Mouse (Mus musculus): ENCODE data around the gene Gstm3. TPM values are rescaled to one million over a fixed set of nuclear protein-coding genes. Genes with fewer than 3 reads are reported as not detected.
"Not testable (repeated sequence)": the region's sequence is repeated elsewhere in the genome, so short reads cannot be mapped to it uniquely, and the experiment has no call there.

Gene Gstm3
- polyA plus RNA-seq (2015; fragmentation: Nextera tagmentation; extraction: Ambion mirVana), result 0.12 TPM in 2 replicates

DNA sequence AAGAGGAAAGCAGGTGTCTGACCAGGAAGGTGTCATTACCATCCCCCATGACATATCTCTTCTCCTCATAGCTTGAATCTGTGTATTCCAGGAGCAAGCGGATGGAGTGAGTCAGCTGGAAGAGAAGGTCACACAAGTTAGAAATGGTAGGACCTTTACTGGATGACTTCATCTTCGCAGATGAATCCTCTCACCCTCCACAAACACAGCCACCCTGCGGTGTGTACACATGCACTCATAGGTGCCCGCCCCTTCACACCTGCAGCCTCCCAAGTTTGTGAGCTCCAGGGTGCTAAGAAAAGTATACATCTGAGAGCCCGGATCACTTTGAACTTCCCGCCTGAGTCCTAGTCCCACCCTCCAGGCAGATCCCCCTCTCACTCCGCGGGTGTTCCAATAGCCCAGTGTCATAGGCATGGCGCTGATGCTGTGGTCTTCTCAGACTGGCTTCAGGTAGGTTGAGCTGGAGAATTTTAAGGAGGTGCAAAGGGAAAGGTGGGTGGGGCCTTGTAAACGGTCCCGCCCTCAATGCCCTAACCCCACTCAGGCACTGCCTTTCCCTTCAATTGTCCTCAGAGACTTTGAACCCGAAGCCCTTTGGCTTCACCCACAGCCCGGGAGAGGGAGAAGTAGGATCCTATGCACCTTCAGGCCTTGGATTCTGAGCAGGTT lies at the start of gene Gstm3:
Gene Gstm3 (minus strand): TSS at position 560 of the 672 bp plus-strand sequence.
- Histone ChIP-seq H3K4me2 (no peak within 1 kb of the TSS), H3K36me3 (no peaks in the 10 kb centered on the region), H3K27ac (replicated peaks) (no peak within 1 kb of the TSS), H3K4me3 (no peak within 1 kb of the TSS), H3K27me3 (no peaks in the 10 kb centered on the region), H3K9ac (no peak within 1 kb of the TSS), H3K9me3 (no peaks in the 10 kb centered on the region), H3K4me1 (replicated peaks) (0 out of 2 replicates have a peak, but pooled peaks cover 3% of the 10 kb centered on the region)
- 61% methylated on average over 13 of the region's 13 CpGs for WGBS
- no peak for ATAC-seq (ENCODE audit: low FRiP score, low read depth)

DNA sequence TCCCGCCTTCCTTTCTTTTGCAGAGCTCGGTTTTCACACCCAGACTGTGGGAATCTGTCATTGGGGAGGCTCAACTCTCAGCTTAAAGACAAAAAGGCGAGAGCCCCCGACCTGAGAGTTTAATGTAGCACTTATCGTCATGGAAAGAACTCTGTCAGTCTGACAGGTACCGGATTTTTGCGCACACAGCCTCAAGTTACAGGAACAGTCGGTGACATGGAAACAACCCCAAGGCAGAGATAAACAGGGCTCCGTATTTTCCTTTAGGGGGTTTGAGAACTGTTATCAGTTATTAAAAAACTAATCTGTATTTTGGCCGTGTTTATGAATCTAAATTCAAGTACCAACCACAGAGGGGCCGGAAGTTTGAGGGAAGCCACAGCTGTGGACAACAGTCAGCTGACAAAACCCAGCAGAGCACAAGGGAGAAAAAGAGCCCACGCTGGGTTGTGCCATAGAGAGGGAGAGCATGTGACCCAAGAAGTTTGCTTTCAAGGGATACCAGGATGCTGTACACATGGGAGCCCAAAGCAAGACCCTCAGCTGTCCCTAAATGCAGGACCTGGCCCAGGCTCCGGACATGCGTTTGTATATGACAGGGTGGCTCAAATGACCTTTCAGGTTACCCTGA lies 49.2 kb upstream of the Gstm3 start:
- peak overlapping the region; percentile 46 for H3K4me3 ChIP-seq
- H3K36me3 ChIP-seq, result no peaks in the 10 kb centered on the region
- H3K27me3 ChIP-seq, result no peaks in the 10 kb centered on the region
- no peak for ATAC-seq (ENCODE audit: low FRiP score, low read depth)
- 30% methylated on average over 14 of the region's 14 CpGs for WGBS
- H3K4me1 ChIP-seq (replicated peaks), result peaks cover 22% of the 10 kb centered on the region
- H3K9me3 ChIP-seq, result no peaks in the 10 kb centered on the region
- peak overlapping the region; percentile 85 for H3K27ac ChIP-seq (replicated peaks)
- H3K4me2 ChIP-seq, result peak overlapping the region; percentile 85
- peak overlapping the region; percentile 5; the same call in 1 of the 2 replicates for H3K9ac ChIP-seq

DNA sequence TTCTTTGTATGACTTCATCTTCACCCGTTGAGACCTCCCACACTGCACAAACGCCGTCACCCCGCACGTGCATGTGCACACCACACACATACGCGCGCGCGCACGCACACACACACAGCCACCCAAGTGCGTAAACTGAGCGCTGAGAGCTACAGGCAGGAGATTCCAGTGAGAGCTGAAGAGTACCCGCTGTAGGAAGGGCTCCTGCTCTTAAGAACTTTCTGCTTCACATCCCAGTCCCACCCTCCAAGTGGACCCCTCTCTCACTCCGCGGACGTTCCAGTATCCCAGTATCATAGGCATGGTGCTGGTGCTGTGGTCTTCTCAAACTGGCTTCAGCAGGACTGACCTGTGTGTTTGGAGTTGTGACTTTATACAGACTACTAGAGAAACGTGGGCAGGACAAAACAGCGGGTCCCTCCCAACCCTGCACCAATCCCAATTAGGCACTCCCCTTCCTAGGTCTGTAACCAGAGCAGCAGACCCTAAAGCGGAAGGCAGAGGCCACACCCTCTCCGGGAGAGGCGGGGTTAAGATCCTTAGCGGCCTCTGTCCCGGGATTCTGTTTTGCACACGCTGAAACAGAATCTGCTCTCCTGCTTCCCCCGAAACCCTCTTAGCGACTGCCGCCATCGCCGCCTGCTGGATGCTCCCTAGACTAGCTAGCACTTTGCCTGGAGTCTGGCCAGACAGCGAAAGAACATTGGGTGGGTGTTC lies 48.5 kb upstream of the Gstm3 start, which contains the start of gene Gstm1:
Gene Gstm1 (minus strand): TSS at position 501 of the 717 bp plus-strand sequence.
- Histone ChIP-seq H3K27ac (replicated peaks) (peak within 1 kb of the TSS; percentile 85), H3K36me3 (no peaks in the 10 kb centered on the region), H3K9me3 (no peaks in the 10 kb centered on the region), H3K4me1 (replicated peaks) (peaks cover 22% of the 10 kb centered on the region), H3K9ac (peak within 1 kb of the TSS; percentile 45), H3K4me3 (peak within 1 kb of the TSS; percentile 46), H3K27me3 (no peaks in the 10 kb centered on the region), H3K4me2 (peak within 1 kb of the TSS; percentile 85)
- under 1% methylated on average over 31 of the region's 31 CpGs for WGBS
- ATAC-seq (ENCODE audit: low FRiP score, low read depth), result peak; percentile 94

- H3K36me3 ChIP-seq; H3K9me3 ChIP-seq; H3K27me3 ChIP-seq; H3K27ac ChIP-seq (replicated peaks); ATAC-seq (ENCODE audit: low FRiP score, low read depth): not testable (repeated sequence)
- H3K4me1 ChIP-seq (replicated peaks), result peaks cover 24% of the 10 kb centered on the region
- H3K4me3 ChIP-seq, result peak overlapping the region; percentile 46
- peak overlapping the region; percentile 85 for H3K4me2 ChIP-seq
- peak overlapping the region; percentile 45; the same call in 1 of the 2 replicates for H3K9ac ChIP-seq
- 94% methylated on average over 5 of the region's 5 CpGs for WGBS
Observed at GRCm38 (mm10) chr3:108016468-108016867, 47.4 kb upstream of the Gstm3 start.

DNA sequence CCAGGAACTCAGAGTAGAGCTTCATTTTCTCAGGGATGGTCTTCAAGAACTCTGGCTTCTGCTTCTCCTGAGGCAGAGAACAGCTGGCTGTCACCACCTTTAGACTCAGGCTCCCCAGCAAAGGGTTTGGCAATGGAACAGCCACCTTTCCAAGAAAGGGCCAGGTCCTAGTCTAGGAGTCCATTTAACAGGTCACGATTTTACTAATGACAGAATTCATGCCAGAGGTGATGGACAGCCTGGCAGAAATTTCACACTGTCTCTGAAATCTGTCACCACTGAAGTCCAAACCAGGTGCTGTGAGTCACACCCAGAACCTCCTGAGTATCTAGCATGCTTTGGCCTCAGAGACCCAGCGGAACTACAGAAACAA lies 45.9 kb upstream of the Gstm3 start:
- H3K27me3 ChIP-seq, result no peaks in the 10 kb centered on the region
- H3K4me3 ChIP-seq, result no peak overlapping the region
- H3K9me3 ChIP-seq, result no peaks in the 10 kb centered on the region
- 94% methylated on average over 2 of the region's 2 CpGs for whole genome bisulfite sequencing
- ATAC-seq (ENCODE audit: low FRiP score, low read depth), result no peak
- H3K4me1 ChIP-seq (replicated peaks), result peaks cover 35% of the 10 kb centered on the region
- H3K9ac ChIP-seq, result no peak overlapping the region
- no peaks in the 10 kb centered on the region for H3K36me3 ChIP-seq
- H3K27ac ChIP-seq (replicated peaks), result no peak overlapping the region
- H3K4me2 ChIP-seq, result no peak overlapping the region

GRCm38 (mm10) chr3:108014098-108014973 lies 45.3 kb upstream of the Gstm3 start:
- whole genome bisulfite sequencing, result 93% methylated on average over 8 of the region's 8 CpGs
- Histone ChIP-seq H3K4me2 (no peak overlapping the region; the same call in 1 of the 2 replicates), H3K4me3 (no peak overlapping the region), H3K27me3 (no peaks in the 10 kb centered on the region), H3K27ac (replicated peaks) (no peak overlapping the region), H3K9ac (no peak overlapping the region), H3K36me3 (no peaks in the 10 kb centered on the region), H3K4me1 (replicated peaks) (peaks cover 35% of the 10 kb centered on the region), H3K9me3 (no peaks in the 10 kb centered on the region)
- no peak for ATAC-seq (ENCODE audit: low FRiP score, low read depth)

DNA sequence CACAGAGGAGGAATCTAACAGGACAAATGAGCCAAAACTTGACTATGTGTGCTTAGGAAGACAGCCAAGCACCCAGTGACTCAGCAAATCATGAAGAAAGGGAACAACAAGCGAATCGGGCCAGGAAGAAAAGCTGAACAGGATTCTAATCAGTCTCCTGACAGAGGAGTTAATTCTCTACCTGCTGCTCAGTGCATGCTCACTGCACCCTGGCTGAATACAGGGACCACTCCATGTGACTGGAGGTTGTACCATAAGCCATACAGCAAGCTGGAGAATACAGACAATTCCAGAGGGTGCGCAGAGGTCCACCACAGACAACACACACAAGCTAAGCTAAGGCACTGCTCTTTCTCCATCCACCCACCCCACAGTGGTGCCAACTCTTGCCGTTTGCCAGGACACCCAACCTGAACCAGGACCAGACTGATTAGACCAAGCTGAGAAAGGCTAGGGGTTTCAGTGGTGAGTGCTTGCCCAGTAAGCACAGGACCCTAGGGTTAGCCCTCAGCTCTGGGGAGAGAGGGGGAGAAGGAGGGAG lies 44.3 kb upstream of the Gstm3 start:
- H3K9me3 ChIP-seq, result no peaks in the 10 kb centered on the region
- H3K9ac ChIP-seq, result no peak overlapping the region
- no peak overlapping the region for H3K4me3 ChIP-seq
- 72% methylated on average over 4 of the region's 4 CpGs for WGBS
- no peak overlapping the region for H3K27ac ChIP-seq (replicated peaks)
- H3K4me2 ChIP-seq, result 0 out of 2 replicates have a peak overlapping the region, but pooled peaks have one; percentile 4
- H3K36me3 ChIP-seq, result no peaks in the 10 kb centered on the region
- H3K27me3 ChIP-seq, result no peaks in the 10 kb centered on the region
- H3K4me1 ChIP-seq (replicated peaks), result peaks cover 32% of the 10 kb centered on the region
- ATAC-seq (ENCODE audit: low FRiP score, low read depth), result no peak

GRCm38 (mm10) chr3:108011558-108011957 lies 42.5 kb upstream of the Gstm3 start:
- peak; percentile 60; the same call in 1 of the 2 replicates for ATAC-seq (ENCODE audit: low FRiP score, low read depth)
- Histone ChIP-seq H3K9ac (no peak overlapping the region), H3K36me3 (no peaks in the 10 kb centered on the region), H3K4me1 (replicated peaks) (peaks cover 19% of the 10 kb centered on the region), H3K4me3 (no peak overlapping the region), H3K27me3 (no peaks in the 10 kb centered on the region), H3K4me2 (no peak overlapping the region), H3K9me3 (no peaks in the 10 kb centered on the region), H3K27ac (replicated peaks) (peak overlapping the region; percentile 42; the same call in 1 of the 2 replicates)
- WGBS, result 25% methylated on average over 3 of the region's 3 CpGs

GRCm38 (mm10) chr3:108010286-108010685 lies 41.2 kb upstream of the Gstm3 start:
- Histone ChIP-seq H3K36me3 (no peaks in the 10 kb centered on the region), H3K4me2 (no peak overlapping the region), H3K27ac (replicated peaks) (no peak overlapping the region), H3K9me3 (no peaks in the 10 kb centered on the region), H3K27me3 (no peaks in the 10 kb centered on the region), H3K4me3 (no peak overlapping the region), H3K4me1 (replicated peaks) (peaks cover 13% of the 10 kb centered on the region; the same call in 1 of the 2 replicates), H3K9ac (no peak overlapping the region)
- WGBS, result 59% methylated on average over 2 of the region's 2 CpGs
- no peak for ATAC-seq (ENCODE audit: low FRiP score, low read depth)

- H3K4me3 ChIP-seq, result no peak overlapping the region
Observed at GRCm38 (mm10) chr3:108002021-108002420, 32.9 kb upstream of the Gstm3 start.

GRCm38 (mm10) chr3:107999491-107999890 lies 30.4 kb upstream of the Gstm3 start:
- Histone ChIP-seq H3K9me3 (no peaks in the 10 kb centered on the region), H3K27ac (replicated peaks) (no peak overlapping the region), H3K27me3 (no peaks in the 10 kb centered on the region), H3K4me2 (no peak overlapping the region), H3K4me3 (no peak overlapping the region), H3K4me1 (replicated peaks) (no peaks in the 10 kb centered on the region), H3K36me3 (no peaks in the 10 kb centered on the region), H3K9ac (no peak overlapping the region)
- WGBS, result 81% methylated on average over 3 of the region's 3 CpGs
- no peak for ATAC-seq (ENCODE audit: low FRiP score, low read depth)

More at GRCm38 (mm10) chr3:108002021-108002420, 32.9 kb upstream of the Gstm3 start:
- H3K27ac ChIP-seq (replicated peaks), result no peak overlapping the region
- no peak overlapping the region for H3K9ac ChIP-seq
- 83% methylated on average over 8 of the region's 8 CpGs for WGBS
- no peak for ATAC-seq (ENCODE audit: low FRiP score, low read depth)
- H3K36me3 ChIP-seq, result no peaks in the 10 kb centered on the region
- no peaks in the 10 kb centered on the region for H3K4me1 ChIP-seq (replicated peaks)
- H3K4me2 ChIP-seq, result no peak overlapping the region
- H3K27me3 ChIP-seq, result no peaks in the 10 kb centered on the region
- no peaks in the 10 kb centered on the region for H3K9me3 ChIP-seq
